Mouse (Mus musculus) naive thymus-derived CD4-positive, alpha-beta T cell, adult 2 months (primary cell): ENCODE measurements around the gene Nsdhl.

ENCODE experiments used
- DNase-seq: peaks from one replicate; pipeline ENCODE4 v3.0.0-alpha.2; 2011; ENCODE audit warnings: low read depth

Nsdhl gene

DNA sequence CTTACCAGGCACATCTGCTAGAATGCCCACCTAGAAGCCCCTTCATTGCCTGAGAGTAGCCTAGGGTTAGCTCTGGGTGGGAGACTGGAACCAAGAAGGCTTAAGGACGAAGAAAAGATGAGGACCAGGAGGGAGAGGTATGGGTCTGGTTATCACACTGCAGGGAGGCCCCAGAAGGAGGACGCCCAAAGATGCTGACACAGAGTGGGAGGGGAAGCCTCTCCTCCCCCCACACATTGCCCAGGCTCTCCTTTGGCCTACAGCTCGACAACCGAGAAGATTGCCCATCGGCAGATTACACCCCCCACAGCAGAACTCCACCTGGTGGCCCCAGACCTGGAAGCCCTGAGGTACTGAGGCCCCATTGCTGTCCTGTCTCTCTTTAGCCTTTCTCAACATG is 84.8 kb downstream of the Nsdhl start:
- DNase-seq: no peak

DNA sequence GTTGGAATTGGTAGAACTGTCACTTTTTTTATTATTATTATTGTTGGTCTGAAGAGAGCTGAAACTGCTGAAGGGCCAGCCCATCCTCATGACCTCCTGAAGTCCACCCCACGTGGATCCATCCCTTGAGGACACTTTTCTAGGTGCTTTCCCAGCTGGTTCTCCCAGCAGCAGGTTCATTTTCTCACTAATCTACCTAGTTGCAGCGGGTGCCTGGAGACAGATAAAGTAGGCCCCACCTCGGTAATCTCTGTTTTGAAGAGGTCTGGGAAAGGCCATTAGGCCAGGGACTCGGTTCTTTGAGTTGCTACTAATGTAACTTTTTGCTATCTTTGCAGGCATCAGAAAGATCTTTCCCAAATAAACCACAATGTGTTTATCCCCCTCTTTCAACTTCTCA is 87.3 kb downstream of the Nsdhl start:
- no peak for DNase-seq

DNA sequence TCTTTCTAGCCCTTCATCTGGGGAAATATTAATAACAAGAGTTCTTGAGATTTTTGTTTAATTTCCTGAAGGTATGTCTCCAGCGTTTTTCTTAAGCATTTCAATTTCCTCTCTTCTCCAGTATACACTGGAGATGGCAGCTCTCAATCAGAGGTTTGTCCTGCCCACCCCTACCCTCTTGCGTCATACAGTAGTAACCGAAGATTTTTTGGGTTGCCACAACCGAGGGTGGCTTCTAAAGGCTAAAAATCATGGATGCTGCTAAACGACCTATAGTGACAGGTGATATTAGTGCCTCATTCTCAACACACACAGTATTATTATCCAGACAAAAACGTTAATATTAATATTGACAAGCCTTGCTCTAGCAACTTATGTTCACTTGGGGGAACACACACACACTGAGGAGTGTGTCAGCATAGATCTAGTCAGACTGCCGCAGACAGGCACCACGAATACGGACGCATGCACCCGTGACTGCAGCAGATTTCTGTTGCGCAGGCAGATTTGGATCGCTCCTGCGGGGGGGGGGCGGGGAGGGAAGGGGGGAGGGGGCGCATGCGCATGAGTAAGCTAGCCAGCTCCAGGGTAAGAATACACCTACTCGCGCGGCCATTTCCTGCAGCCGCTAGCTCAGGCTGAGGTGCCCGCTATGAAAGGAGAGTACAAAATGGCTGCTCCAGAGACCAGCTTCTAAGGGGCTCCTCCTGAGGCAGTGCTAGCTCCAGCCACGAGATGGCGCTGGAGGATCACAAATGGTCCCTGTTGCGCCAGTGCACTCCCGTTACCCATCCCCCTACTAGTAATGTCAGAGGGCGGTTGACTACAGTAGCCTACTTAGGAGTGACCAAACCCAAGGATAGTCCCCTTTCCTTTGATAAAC is 89.5 kb downstream of the Nsdhl start:
- DNase-seq: peak; percentile 95
